Mouse (Mus musculus): ENCODE results near the gene Fthl17f.
A peak's percentile ranks its signal among the peaks of the same experiment; 100 is the strongest.
"Not testable (repeated sequence)": the region's sequence is repeated elsewhere in the genome, so short reads cannot be mapped to it uniquely, and the experiment has no call there.

GRCm38 (mm10) chrX:9060952-9061351, 1.9 kb upstream of the Fthl17f start:
- TF ChIP-seq CTCF (IDR thresholded peaks at IDR 0.05) = peak; percentile 33
- TF ChIP-seq EP300 (IDR thresholded peaks at IDR 0.05) = not testable (repeated sequence)

Data from lung, postnatal 0 days (tissue).